Mouse (Mus musculus): ENCODE measurements at regions not wholly inside any gene's neighbourhood (a gene's known extent, or its start where the extent isn't known, plus 50 kb on each side); places are given as distances from the start of the nearest gene placed in this dataset.

- DNase-seq = no peak
Observed at GRCm38 (mm10) chr1:137863506-137863905, 312.0 kb downstream of the Ptprc start.

- no peak for DNase-seq
Observed at GRCm38 (mm10) chr1:137852262-137852661, 323.2 kb downstream of the Ptprc start.

- DNase-seq = no peak
Observed at GRCm38 (mm10) chr1:137847311-137847923, 328.1 kb downstream of the Ptprc start.

- no peak for DNase-seq
Observed at GRCm38 (mm10) chr1:137846857-137847256, 328.7 kb downstream of the Ptprc start.

- DNase-seq = no peak
Observed at GRCm38 (mm10) chr1:137840531-137840930, 335.0 kb downstream of the Ptprc start.

- DNase-seq = no peak
Observed at GRCm38 (mm10) chr1:137839703-137840102, 335.8 kb downstream of the Ptprc start.

- no peak for DNase-seq
Observed at GRCm38 (mm10) chr1:137839263-137839662, 336.2 kb downstream of the Ptprc start.

- DNase-seq = no peak
Observed at GRCm38 (mm10) chr1:137838357-137838756, 337.2 kb downstream of the Ptprc start.

GRCm38 (mm10) chr1:137833535-137833934 is 342.0 kb downstream of the Ptprc start:
- DNase-seq = no peak

- no peak for DNase-seq
Observed at GRCm38 (mm10) chr1:137831284-137831683, 344.2 kb downstream of the Ptprc start.

GRCm38 (mm10) chr1:137827379-137827778 is 348.1 kb downstream of the Ptprc start:
- DNase-seq = no peak

GRCm38 (mm10) chr1:137815401-137815888 is 360.1 kb downstream of the Ptprc start:
- no peak for DNase-seq

GRCm38 (mm10) chr1:137814556-137814955 is 361.0 kb downstream of the Ptprc start:
- no peak for DNase-seq

GRCm38 (mm10) chr1:137813716-137814115 is 361.8 kb downstream of the Ptprc start:
- DNase-seq = no peak

- no peak for DNase-seq
Observed at GRCm38 (mm10) chr1:137811981-137812380, 363.5 kb downstream of the Ptprc start.

- no peak for DNase-seq
Observed at GRCm38 (mm10) chr1:137806742-137807141, 368.8 kb downstream of the Ptprc start.

GRCm38 (mm10) chr1:137806252-137806651 is 369.3 kb downstream of the Ptprc start:
- DNase-seq = no peak

GRCm38 (mm10) chr1:137802119-137802518 is 373.4 kb downstream of the Ptprc start:
- DNase-seq = no peak

- DNase-seq = no peak
Observed at GRCm38 (mm10) chr1:137800752-137801151, 374.8 kb downstream of the Ptprc start.

GRCm38 (mm10) chr1:137788789-137789188 is 386.7 kb downstream of the Ptprc start:
- DNase-seq = no peak

- DNase-seq = no peak
Observed at GRCm38 (mm10) chr1:137786653-137787052, 388.9 kb downstream of the Ptprc start.

- no peak for DNase-seq
Observed at GRCm38 (mm10) chr1:137774586-137774985, 400.9 kb downstream of the Ptprc start.

- no peak for DNase-seq
Observed at GRCm38 (mm10) chr1:137760797-137761196, 414.7 kb downstream of the Ptprc start.

- no peak for DNase-seq
Observed at GRCm38 (mm10) chr1:137751446-137751961, 424.0 kb downstream of the Ptprc start.

Data from gastrocnemius, postnatal 10 days (tissue).